Comparison of ENCODE assay signal across 16 mouse cellular contexts in genomic region chr4:134314876-134315275, GRCm38 (mm10). TPM values are rescaled to one million over a fixed set of nuclear protein-coding genes. Genes with fewer than 3 reads are reported as not detected.
DNase-seq lines count a peak whose midpoint lies in the region; ATAC-seq and TF ChIP-seq lines count a peak whose summit lies in the region.
"Had no signal": no experiment of that assay in that cellular context is flagged by ENCODE, and none has a peak within 500 bp of the region (broad histone marks: within the 10 kb centered on the region; RNA-seq: fewer than 3 reads in every experiment).

Gene Trim63, plus strand, starts transcription at chr4:134315120.

- DNase-seq in kidney, postnatal 14 days, result no peak
- DNase-seq in gastrocnemius, adult 2 months, result peak; percentile 90
- no peak for DNase-seq in neural tube, embryonic 11.5 days (ENCODE audit: low spot score)
- DNase-seq in liver, postnatal 0 days, result no peak
- DNase-seq in urinary bladder, adult 2 months (ENCODE audit: low spot score), result no peak
- DNase-seq: cerebellum, adult 11 months; lung, adult 18-20 months; right cerebral cortex, postnatal 14 days; thymus, adult 18-20 months had no signal

- intact Hi-C loops in gastrocnemius, adult 2 months (cut with DNase I), result loop anchor here (2.0 kb wide), 1 partner anchor 42 kb away; no protein-coding TSS in a partner anchor

- TF ChIP-seq CTCF in gastrocnemius, adult 2 months (IDR thresholded peaks at IDR 0.05), result no peak
- no peak for TF ChIP-seq CTCF in liver, postnatal 0 days (IDR thresholded peaks at IDR 0.05; ENCODE audit: low read depth)

- H3K4me2 ChIP-seq in kidney, embryonic 16.5 days (replicated peaks; ENCODE audit: low read depth, low read length), result peak within 1 kb of the TSS; percentile 28; the same call in 1 of the 2 replicates
- H3K4me2 ChIP-seq in heart, embryonic 14.5 days (ENCODE audit: low read length), result peak within 1 kb of the TSS; percentile 70
- H3K4me2 ChIP-seq in neural tube, embryonic 11.5 days (ENCODE audit: low read depth), result peak within 1 kb of the TSS; percentile 5; the same call in 1 of the 2 replicates
- no peak within 1 kb of the TSS for H3K4me2 ChIP-seq in forebrain, embryonic 12.5 days
- no peak within 1 kb of the TSS for H3K4me2 ChIP-seq in liver, postnatal 0 days (ENCODE audit: low read depth, low read length)
- H3K4me2 ChIP-seq: hindbrain, embryonic 14.5 days; midbrain, embryonic 12.5 days had no signal

- peak within 1 kb of the TSS; percentile 12; the same call in 1 of the 2 replicates for H3K4me3 ChIP-seq in kidney, embryonic 16.5 days (ENCODE audit: low read length)
- peak within 1 kb of the TSS; percentile 88 for H3K4me3 ChIP-seq in gastrocnemius, adult 2 months
- peak within 1 kb of the TSS; percentile 48 to 76 for H3K4me3 ChIP-seq in heart, embryonic 14.5 days (ENCODE audit: control insufficient read depth in 1 of 2, insufficient read depth in 1 of 2, low read depth in 1 of 2, low read length in 2 of 2)
- no peak within 1 kb of the TSS for H3K4me3 ChIP-seq in neural tube, embryonic 11.5 days (ENCODE audit: low read depth, low read length)
- no peak within 1 kb of the TSS for H3K4me3 ChIP-seq in forebrain, embryonic 12.5 days (replicated peaks)
- H3K4me3 ChIP-seq in liver, postnatal 0 days (ENCODE audit: low read depth, low read length), result no peak within 1 kb of the TSS
- H3K4me3 ChIP-seq: midbrain, embryonic 12.5 days had no signal

- H3K36me3 ChIP-seq in kidney, embryonic 16.5 days (ENCODE audit: insufficient read depth, low read length), result no peaks in the 10 kb centered on the region
- H3K36me3 ChIP-seq in heart, embryonic 14.5 days (ENCODE audit: control insufficient read depth, insufficient read depth, low read length), result peaks cover 31% of the 10 kb centered on the region
- H3K36me3 ChIP-seq in neural tube, embryonic 11.5 days (ENCODE audit: control insufficient read depth, insufficient read depth, low read length), result no peaks in the 10 kb centered on the region
- H3K36me3 ChIP-seq in forebrain, embryonic 12.5 days (replicated peaks), result no peaks in the 10 kb centered on the region
- H3K36me3 ChIP-seq in liver, postnatal 0 days (replicated peaks; ENCODE audit: insufficient read depth, low read length), result no peaks in the 10 kb centered on the region
- H3K36me3 ChIP-seq: midbrain, embryonic 12.5 days had no signal

- H3K9ac ChIP-seq in kidney, embryonic 16.5 days (replicated peaks; ENCODE audit: low read length), result peak within 1 kb of the TSS; percentile 50; the same call in 1 of the 2 replicates
- H3K9ac ChIP-seq in heart, embryonic 14.5 days (ENCODE audit: low read length), result peak within 1 kb of the TSS; percentile 80
- H3K9ac ChIP-seq in neural tube, embryonic 11.5 days (ENCODE audit: low read length), result peak within 1 kb of the TSS; percentile 29; the same call in 1 of the 2 replicates
- H3K9ac ChIP-seq in forebrain, embryonic 12.5 days, result no peak within 1 kb of the TSS
- no peak within 1 kb of the TSS for H3K9ac ChIP-seq in liver, postnatal 0 days (replicated peaks)
- H3K9ac ChIP-seq: hindbrain, embryonic 14.5 days; midbrain, embryonic 12.5 days had no signal

- no peak for TF ChIP-seq EP300 in liver, postnatal 0 days (IDR thresholded peaks at IDR 0.05; ENCODE audit: low read depth)

- ATAC-seq in kidney, embryonic 16.5 days (ENCODE audit: low FRiP score, low TSS enrichment), result 0 out of 2 replicates have a peak, but pooled peaks have one; percentile 27
- peak; percentile 31; the same call in 1 of the 2 replicates for ATAC-seq in heart, embryonic 14.5 days (ENCODE audit: insufficient number of reproducible peaks, insufficient read depth, low FRiP score, low read depth)
- no peak for ATAC-seq in neural tube, embryonic 11.5 days (ENCODE audit: insufficient read depth, low FRiP score, low TSS enrichment)
- no peak for ATAC-seq in forebrain, embryonic 12.5 days (ENCODE audit: low FRiP score)
- no peak for ATAC-seq in liver, postnatal 0 days
- ATAC-seq: CD4-positive, CD25-positive, alpha-beta regulatory T cell, adult 4 months had no signal

- peak within 1 kb of the TSS; percentile 17; the same call in 1 of the 2 replicates for H3K27ac ChIP-seq in kidney, embryonic 16.5 days (ENCODE audit: low read length)
- H3K27ac ChIP-seq in gastrocnemius, adult 2 months, result peak within 1 kb of the TSS; percentile 97
- H3K27ac ChIP-seq in heart, embryonic 14.5 days (replicated peaks in 1 of 2; ENCODE audit: control insufficient read depth in 1 of 2, insufficient read depth in 1 of 2, low read depth in 2 of 2, low read length in 2 of 2), result peak within 1 kb of the TSS; percentile 90 to 97
- no peak within 1 kb of the TSS for H3K27ac ChIP-seq in neural tube, embryonic 11.5 days (ENCODE audit: low read depth, low read length)
- no peak within 1 kb of the TSS for H3K27ac ChIP-seq in forebrain, embryonic 12.5 days
- H3K27ac ChIP-seq in liver, postnatal 0 days (ENCODE audit: low read depth), result no peak within 1 kb of the TSS
- H3K27ac ChIP-seq: hindbrain, embryonic 14.5 days; midbrain, embryonic 12.5 days had no signal

- no peaks in the 10 kb centered on the region for H3K27me3 ChIP-seq in kidney, embryonic 16.5 days (ENCODE audit: insufficient read depth, low read length)
- H3K27me3 ChIP-seq in heart, embryonic 14.5 days (ENCODE audit: control insufficient read depth, insufficient read depth, low read length), result no peaks in the 10 kb centered on the region
- H3K27me3 ChIP-seq in neural tube, embryonic 11.5 days (ENCODE audit: control insufficient read depth, insufficient read depth, low read length), result no peaks in the 10 kb centered on the region
- H3K27me3 ChIP-seq in forebrain, embryonic 12.5 days, result peaks cover 5% of the 10 kb centered on the region; the same call in 1 of the 2 replicates
- 0 out of 2 replicates have a peak, but pooled peaks cover 3% of the 10 kb centered on the region for H3K27me3 ChIP-seq in liver, postnatal 0 days (ENCODE audit: insufficient read depth, low read length)

- H3K4me1 ChIP-seq in kidney, embryonic 16.5 days (ENCODE audit: insufficient read depth, low read length), result peaks cover 5% of the 10 kb centered on the region; the same call in 1 of the 2 replicates
- peaks cover 21 to 40% of the 10 kb centered on the region in 2 experiments for H3K4me1 ChIP-seq in heart, embryonic 14.5 days (ENCODE audit: control insufficient read depth in 2 of 2, insufficient read depth in 2 of 2, low read length in 2 of 2)
- H3K4me1 ChIP-seq in neural tube, embryonic 11.5 days (ENCODE audit: control insufficient read depth, insufficient read depth, low read length), result no peaks in the 10 kb centered on the region; the same call in 1 of the 2 replicates
- no peaks in the 10 kb centered on the region; the same call in 1 of the 2 replicates for H3K4me1 ChIP-seq in forebrain, embryonic 12.5 days
- H3K4me1 ChIP-seq in liver, postnatal 0 days (ENCODE audit: insufficient read depth), result no peaks in the 10 kb centered on the region

- 12% methylated on average over 11 of the region's 11 CpGs for WGBS in kidney, embryonic 16.5 days
- 14% methylated on average over 11 of the region's 11 CpGs for WGBS in heart, embryonic 14.5 days
- WGBS in neural tube, embryonic 11.5 days, result 18% methylated on average over 11 of the region's 11 CpGs
- 53% methylated on average over 11 of the region's 11 CpGs for WGBS in forebrain, embryonic 12.5 days
- 46% methylated on average over 11 of the region's 11 CpGs for WGBS in liver, postnatal 0 days (ENCODE audit: insufficient replicate concordance)

- peaks cover 6% of the 10 kb centered on the region; the same call in 1 of the 2 replicates for H3K9me3 ChIP-seq in kidney, embryonic 16.5 days (ENCODE audit: low read length)
- peaks cover 4% of the 10 kb centered on the region; the same call in 1 of the 2 replicates for H3K9me3 ChIP-seq in heart, embryonic 14.5 days (ENCODE audit: control insufficient read depth, low read length)
- no peaks in the 10 kb centered on the region for H3K9me3 ChIP-seq in neural tube, embryonic 11.5 days (ENCODE audit: control insufficient read depth, low read length)
- H3K9me3 ChIP-seq in forebrain, embryonic 12.5 days, result 0 out of 2 replicates have a peak, but pooled peaks cover 4% of the 10 kb centered on the region
- no peaks in the 10 kb centered on the region for H3K9me3 ChIP-seq in liver, postnatal 0 days (ENCODE audit: low read length)

RNA-seq across cellular contexts. Expression of gene Trim63, which starts in this region (rescaled TPM):
- 3.3 and 4.1 TPM in 2 replicates for polyA plus RNA-seq in kidney, embryonic 16.5 days (2015; fragmentation: Nextera tagmentation; extraction: Ambion mirVana)
- 100 to 1,000 TPM; 250 to 325 TPM for total RNA-seq in gastrocnemius, adult 2 months (2021)
- polyA plus RNA-seq in heart, embryonic 14.5 days (2014; fragmentation: Nextera tagmentation; extraction: Ambion mirVana), result 39.4 and 43.2 TPM in 2 replicates
- 0.87 and 1.6 TPM in 2 replicates for polyA plus RNA-seq in neural tube, embryonic 11.5 days (2014; fragmentation: Nextera tagmentation; extraction: Ambion mirVana)
- 0.17 and 0.27 TPM in 2 replicates for polyA plus RNA-seq in forebrain, embryonic 12.5 days (2016; fragmentation: Nextera tagmentation; extraction: Ambion mirVana)
- 0.34 and 0.69 TPM in 2 replicates for polyA plus RNA-seq in liver, postnatal 0 days (2015; fragmentation: Nextera tagmentation; extraction: Ambion mirVana)
- polyA plus RNA-seq in urinary bladder, adult 2 months (2012; rRNA removed), result 0.04 and 0.12 TPM in 2 replicates
- total RNA-seq: layer of hippocampus, postnatal 25 days had no signal
- polyA plus RNA-seq: CD4-positive, CD25-positive, alpha-beta regulatory T cell, adult 4 months had no signal

Comparison
In these comparisons a context has a peak if more than half of its experiments do, and no peak if none do; other contexts are left out.
1. ATAC-seq: peak in kidney, embryonic 16.5 days (single experiment) and heart, embryonic 14.5 days (single experiment); none in neural tube, embryonic 11.5 days (single experiment), forebrain, embryonic 12.5 days (single experiment) and liver, postnatal 0 days (single experiment).
2. H3K27ac ChIP-seq: peak in kidney, embryonic 16.5 days (single experiment), gastrocnemius, adult 2 months (single experiment) and heart, embryonic 14.5 days (2 of 2); none in neural tube, embryonic 11.5 days (single experiment), forebrain, embryonic 12.5 days (single experiment) and liver, postnatal 0 days (single experiment).
3. H3K4me2 ChIP-seq: peak in kidney, embryonic 16.5 days (single experiment), heart, embryonic 14.5 days (single experiment) and neural tube, embryonic 11.5 days (single experiment); none in forebrain, embryonic 12.5 days (single experiment) and liver, postnatal 0 days (single experiment).
4. H3K4me3 ChIP-seq: peak in kidney, embryonic 16.5 days (single experiment), gastrocnemius, adult 2 months (single experiment) and heart, embryonic 14.5 days (2 of 2); none in neural tube, embryonic 11.5 days (single experiment), forebrain, embryonic 12.5 days (single experiment) and liver, postnatal 0 days (single experiment).
5. H3K9ac ChIP-seq: peak in kidney, embryonic 16.5 days (single experiment), heart, embryonic 14.5 days (single experiment) and neural tube, embryonic 11.5 days (single experiment); none in forebrain, embryonic 12.5 days (single experiment) and liver, postnatal 0 days (single experiment).